31 mouse cellular contexts compared by ENCODE assay signal in the genomic region with DNA sequence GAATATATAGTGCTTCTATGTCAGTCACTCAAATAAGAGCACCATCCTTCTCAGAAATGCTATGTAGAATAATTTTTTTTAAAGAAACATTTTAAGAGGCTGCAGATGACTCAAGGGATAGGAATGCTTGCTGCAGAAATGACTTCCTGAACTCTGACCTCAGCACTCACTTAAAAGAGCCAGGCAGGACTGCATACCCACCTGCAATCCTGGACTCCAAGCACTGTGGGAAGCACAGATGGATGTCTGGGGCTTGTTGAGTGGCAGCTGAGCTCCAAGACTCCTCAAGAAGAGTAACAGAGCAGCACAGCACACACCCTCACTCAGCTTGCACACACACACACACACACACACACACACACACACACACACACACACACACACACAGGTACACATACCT.
DNase-seq lines count a peak whose midpoint lies in the region; ATAC-seq and TF ChIP-seq lines count a peak whose summit lies in the region.
"Had no signal": no experiment of that assay in that cellular context is flagged by ENCODE, and none has a peak within 500 bp of the region (broad histone marks: within the 10 kb centered on the region; RNA-seq: fewer than 3 reads in every experiment).

No protein-coding gene starts in this region.

- no peak for TF ChIP-seq CTCF in lung, postnatal 0 days (IDR thresholded peaks at IDR 0.05)

- H3K27ac ChIP-seq in kidney, embryonic 15.5 days, result no peak overlapping the region
- H3K27ac ChIP-seq in lung, postnatal 0 days (ENCODE audit: low read length), result no peak overlapping the region
- H3K27ac ChIP-seq in midbrain, embryonic 13.5 days, result no peak overlapping the region
- H3K27ac ChIP-seq: embryonic facial prominence, embryonic 15.5 days; forebrain, embryonic 12.5 days; hindbrain, embryonic 10.5 days; hindbrain, embryonic 15.5 days; layer of hippocampus, adult 2 months; limb, embryonic 15.5 days; liver, embryonic 13.5 days; macrophage; midbrain, embryonic 15.5 days; stomach, postnatal 0 days had no signal

- H3K27me3 ChIP-seq in kidney, embryonic 15.5 days, result no peaks in the 10 kb centered on the region
- no peaks in the 10 kb centered on the region for H3K27me3 ChIP-seq in lung, postnatal 0 days (replicated peaks; ENCODE audit: insufficient read depth, low read length)
- H3K27me3 ChIP-seq in midbrain, embryonic 13.5 days, result no peaks in the 10 kb centered on the region
- H3K27me3 ChIP-seq: embryonic facial prominence, embryonic 15.5 days; forebrain, embryonic 12.5 days; hindbrain, embryonic 15.5 days; limb, embryonic 15.5 days; liver, embryonic 13.5 days; midbrain, embryonic 15.5 days had no signal

- H3K4me2 ChIP-seq in kidney, embryonic 15.5 days, result no peak overlapping the region
- no peak overlapping the region for H3K4me2 ChIP-seq in lung, postnatal 0 days (replicated peaks; ENCODE audit: low read depth, low read length)
- no peak overlapping the region for H3K4me2 ChIP-seq in midbrain, embryonic 13.5 days (replicated peaks)
- H3K4me2 ChIP-seq: embryonic facial prominence, embryonic 15.5 days; forebrain, embryonic 12.5 days; hindbrain, embryonic 15.5 days; limb, embryonic 15.5 days; liver, embryonic 13.5 days; midbrain, embryonic 15.5 days had no signal

- no peak overlapping the region for H3K4me3 ChIP-seq in kidney, embryonic 15.5 days (replicated peaks)
- no peak overlapping the region for H3K4me3 ChIP-seq in lung, postnatal 0 days (ENCODE audit: low read depth, low read length)
- no peak overlapping the region for H3K4me3 ChIP-seq in midbrain, embryonic 13.5 days (replicated peaks)
- H3K4me3 ChIP-seq: embryonic facial prominence, embryonic 15.5 days; forebrain, embryonic 12.5 days; hindbrain, embryonic 10.5 days; hindbrain, embryonic 15.5 days; layer of hippocampus, adult 2 months; limb, embryonic 15.5 days; liver, embryonic 13.5 days; midbrain, embryonic 15.5 days had no signal

- H3K9me3 ChIP-seq in kidney, embryonic 15.5 days (replicated peaks), result no peaks in the 10 kb centered on the region
- no peaks in the 10 kb centered on the region for H3K9me3 ChIP-seq in lung, postnatal 0 days (ENCODE audit: low read length)
- no peaks in the 10 kb centered on the region for H3K9me3 ChIP-seq in midbrain, embryonic 13.5 days
- H3K9me3 ChIP-seq: embryonic facial prominence, embryonic 15.5 days; forebrain, embryonic 12.5 days; hindbrain, embryonic 10.5 days; hindbrain, embryonic 15.5 days; limb, embryonic 15.5 days; liver, embryonic 13.5 days; midbrain, embryonic 15.5 days had no signal

- H3K36me3 ChIP-seq in kidney, embryonic 15.5 days, result no peaks in the 10 kb centered on the region
- no peaks in the 10 kb centered on the region for H3K36me3 ChIP-seq in lung, postnatal 0 days (ENCODE audit: insufficient read depth, low read length)
- H3K36me3 ChIP-seq in midbrain, embryonic 13.5 days, result peaks cover 13% of the 10 kb centered on the region
- H3K36me3 ChIP-seq: embryonic facial prominence, embryonic 15.5 days; hindbrain, embryonic 15.5 days; limb, embryonic 15.5 days; liver, embryonic 13.5 days; midbrain, embryonic 15.5 days had no signal

- no peak for TF ChIP-seq EP300 in lung, postnatal 0 days (IDR thresholded peaks at IDR 0.05)

- no peaks in the 10 kb centered on the region for H3K4me1 ChIP-seq in kidney, embryonic 15.5 days
- no peaks in the 10 kb centered on the region for H3K4me1 ChIP-seq in lung, postnatal 0 days (ENCODE audit: insufficient read depth, low read depth, low read length)
- H3K4me1 ChIP-seq in midbrain, embryonic 13.5 days (replicated peaks), result no peaks in the 10 kb centered on the region
- H3K4me1 ChIP-seq: embryonic facial prominence, embryonic 15.5 days; hindbrain, embryonic 10.5 days; hindbrain, embryonic 15.5 days; limb, embryonic 15.5 days; liver, embryonic 13.5 days; midbrain, embryonic 15.5 days had no signal

- ATAC-seq in kidney, embryonic 15.5 days (replicated peaks; ENCODE audit: low FRiP score), result peak; percentile 54; the same call in 1 of the 2 replicates
- peak; percentile 37; the same call in 1 of the 2 replicates for ATAC-seq in lung, postnatal 0 days
- no peak for ATAC-seq in midbrain, embryonic 13.5 days
- ATAC-seq: CD4-positive, CD25-positive, alpha-beta regulatory T cell, adult 4 months; forebrain, postnatal 0 days; inflammation-experienced regulatory T-cells, adult 6 months; midbrain, embryonic 15.5 days had no signal

- DNase-seq in kidney, postnatal 14 days, result no peak
- DNase-seq in lung, postnatal 0 days (ENCODE audit: low spot score), result no peak
- DNase-seq in lung, postnatal 4 days, result no peak
- DNase-seq in forelimb bud, embryonic 11.5 days (ENCODE audit: low read depth, low spot score), result peak; percentile 48
- no peak for DNase-seq in testis, postnatal 14 days (ENCODE audit: low spot score)
- DNase-seq: adrenal gland, postnatal 36 days; cerebellum, adult 2 months; cerebellum, postnatal 14 days; forebrain, postnatal 0 days; gastrocnemius, postnatal 10 days; heart, postnatal 14 days; kidney, adult 8-10 months; kidney, postnatal 36 days; liver, embryonic 13.5 days; lung, adult 18-20 months; right cerebral cortex, postnatal 25 days; thymus, adult 2 months; thymus, postnatal 36 days had no signal

- no peak overlapping the region for H3K9ac ChIP-seq in kidney, embryonic 15.5 days
- no peak overlapping the region for H3K9ac ChIP-seq in lung, postnatal 0 days (replicated peaks; ENCODE audit: low read depth)
- H3K9ac ChIP-seq in midbrain, embryonic 13.5 days (replicated peaks), result no peak overlapping the region
- H3K9ac ChIP-seq: embryonic facial prominence, embryonic 15.5 days; forebrain, embryonic 12.5 days; forebrain, postnatal 0 days; hindbrain, embryonic 15.5 days; limb, embryonic 15.5 days; liver, embryonic 13.5 days; midbrain, embryonic 15.5 days had no signal
